Mouse (Mus musculus) bone marrow, adult 2 months (tissue): Measurements from ENCODE around the gene Fhl2. TPM values are rescaled to one million over a fixed set of nuclear protein-coding genes. Genes with fewer than 3 reads are reported as not detected.

Experiments used
- H3K27ac ChIP-seq: fragments of 200-500 bp; 2 replicates; pipeline ENCODE4 v1.5.1; 2012; ENCODE audit warnings: low read depth, mild to moderate bottlenecking, control low read depth, inconsistent platforms, low read length; ENCODE audit not compliant: control insufficient read depth, poor library complexity, insufficient read depth
- H3K4me1 ChIP-seq: fragments of 200-500 bp; 2 replicates; pipeline ENCODE4 v1.6.1; 2011; ENCODE audit warnings: low read length; ENCODE audit not compliant: control insufficient read depth, insufficient read depth
- H3K4me3 ChIP-seq: fragments of 200-500 bp; replicated peaks from 2 replicates; pipeline ENCODE3; 2011; ENCODE audit warnings: mild to moderate bottlenecking, low read depth, low read length, control low read depth; ENCODE audit not compliant: control insufficient read depth
- CTCF ChIP-seq: fragments of 200-500 bp; IDR thresholded peaks from 2 replicates; pipeline ENCODE4 v1.5.1; 2011; ENCODE audit warnings: low read length, control low read depth; ENCODE audit not compliant: control insufficient read depth, insufficient read depth
- POLR2A ChIP-seq: fragments of 200-500 bp; IDR thresholded peaks from 2 replicates; pipeline ENCODE4 v1.6.1; 2011; ENCODE audit warnings: low read depth, mild to moderate bottlenecking, control low read depth, low read length, borderline replicate concordance; ENCODE audit not compliant: control insufficient read depth
- WGBS: fragments of 180-500 bp; shearing (Covaris S2); methylation state at CpG from one replicate; pipeline ENCODE4 v1.1.7; 2018; 5-methylcytosine and 5-hydroxymethylcytosine counted together
- polyA plus RNA-seq: library from polyadenylated mRNA; stranded (reverse); fragments of >200 nt; gene quantifications from 2 replicates; pipeline ENCODE4 v1.2.4, GENCODE M21; 2011; ENCODE audit warnings: low replicate concordance; ENCODE audit not compliant: missing spikeins, insufficient read depth, insufficient read length

Gene Fhl2
- polyA plus RNA-seq, 1 experiment: 9.0 TPM

DNA sequence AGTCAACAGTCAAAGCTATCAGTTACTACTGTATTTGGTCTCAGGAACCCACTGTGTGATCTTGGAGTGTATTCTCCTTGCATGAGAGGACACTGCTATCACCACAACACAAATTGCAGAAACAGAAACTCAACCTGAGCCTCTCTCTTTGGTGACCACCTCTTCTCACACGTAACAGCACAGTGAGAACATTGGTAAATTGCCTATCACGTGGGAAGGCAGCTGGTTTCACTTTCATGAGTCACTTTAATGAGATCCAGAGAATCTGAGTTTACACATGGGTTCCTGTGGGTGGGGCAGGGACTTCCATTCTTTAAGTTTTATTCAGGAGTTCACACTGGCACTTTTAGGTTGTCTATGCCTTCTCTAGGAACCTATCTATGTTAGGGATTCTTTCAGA lies 27.4 kb upstream of the Fhl2 start:
- WGBS: 11% methylated on average over 2 of the region's 2 CpGs
- Histone ChIP-seq H3K4me1 (no peaks in the 10 kb centered on the region; the same call in 1 of the 2 replicates), H3K4me3 (no peak overlapping the region), H3K27ac (no peak overlapping the region)
- TF ChIP-seq POLR2A (no peak), CTCF (no peak)

DNA sequence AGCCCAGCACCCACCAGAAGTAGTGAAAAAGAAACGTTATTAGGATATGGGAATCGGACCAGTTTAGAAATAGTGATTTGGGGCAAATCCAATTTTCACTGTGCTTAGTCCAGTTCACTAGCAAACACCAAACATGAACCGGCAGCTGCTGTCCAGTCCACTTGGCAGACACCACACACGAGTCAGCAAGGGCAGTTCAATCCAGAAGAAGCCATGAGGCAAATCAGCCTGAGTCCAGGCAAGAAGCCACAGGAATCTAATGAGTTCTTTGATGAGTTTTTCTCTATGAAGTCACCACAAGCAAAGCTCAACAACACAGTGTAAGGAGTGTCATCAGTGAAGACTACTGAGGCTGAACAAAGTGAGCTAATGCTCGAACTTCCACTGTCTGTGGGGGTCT lies 26.3 kb upstream of the Fhl2 start:
- TF ChIP-seq CTCF: no peak
- no peak for TF ChIP-seq POLR2A
- H3K4me3 ChIP-seq: no peak overlapping the region
- H3K4me1 ChIP-seq: no peaks in the 10 kb centered on the region; the same call in 1 of the 2 replicates
- WGBS: 78% methylated on average over 5 of the region's 5 CpGs
- no peak overlapping the region for H3K27ac ChIP-seq

DNA sequence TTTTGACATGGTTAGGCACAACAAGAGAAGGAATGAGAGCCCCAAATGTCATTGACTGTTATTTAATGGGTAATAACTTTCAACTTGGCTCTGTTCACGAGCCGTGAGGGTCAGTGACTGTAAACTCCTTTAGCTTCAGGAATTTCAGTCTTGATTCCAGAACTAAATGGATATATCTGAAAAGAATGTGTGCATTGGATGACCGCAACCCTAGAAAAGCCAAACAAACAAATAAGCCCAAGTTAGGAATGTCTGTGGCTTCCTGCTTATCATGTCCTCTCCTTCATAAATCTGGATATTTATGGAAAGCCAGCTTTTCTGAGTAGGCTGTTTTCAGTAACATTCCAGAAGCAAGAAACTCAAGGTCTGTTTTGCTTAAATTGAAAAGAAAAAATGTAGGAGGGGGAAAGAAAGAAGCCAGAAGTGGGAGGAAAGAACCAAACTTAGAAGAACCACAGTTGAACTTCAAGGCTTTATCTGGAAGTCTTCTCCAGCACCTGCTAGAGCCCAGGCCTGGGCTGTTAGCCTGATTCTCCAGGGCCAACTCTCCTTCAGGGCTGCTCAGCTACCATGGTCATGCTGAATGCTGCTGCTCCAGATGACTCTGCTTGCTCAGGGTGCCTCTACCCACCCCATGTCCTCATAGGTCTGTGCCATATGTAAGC lies 21.4 kb upstream of the Fhl2 start:
- no peak for TF ChIP-seq POLR2A
- 81% methylated on average over 3 of the region's 3 CpGs for WGBS
- Histone ChIP-seq H3K4me3 (no peak overlapping the region), H3K27ac (no peak overlapping the region), H3K4me1 (no peaks in the 10 kb centered on the region)

DNA sequence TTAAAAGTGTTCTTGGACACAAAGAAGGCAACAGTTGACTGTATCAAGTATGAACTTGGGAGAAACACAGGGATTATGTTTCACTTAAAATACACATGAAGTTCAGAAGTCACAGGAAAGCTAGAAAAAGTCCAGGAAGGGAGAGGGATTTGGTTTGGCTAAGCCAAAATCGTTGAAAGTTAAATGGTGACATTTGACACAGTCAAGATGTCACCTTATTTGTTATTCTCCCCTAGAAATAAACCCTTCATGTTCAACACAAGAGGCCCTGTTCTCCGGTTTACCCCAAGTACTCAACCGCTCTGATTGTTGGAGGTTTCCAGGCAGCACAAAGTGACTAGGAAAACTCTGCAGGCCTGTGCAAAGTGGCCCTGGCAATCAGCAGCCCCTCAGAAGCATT lies 18.8 kb upstream of the Fhl2 start:
- no peak overlapping the region for H3K4me3 ChIP-seq
- no peaks in the 10 kb centered on the region for H3K4me1 ChIP-seq
- TF ChIP-seq CTCF (no peak), POLR2A (no peak)
- 75% methylated on average over 3 of the region's 3 CpGs for WGBS
- H3K27ac ChIP-seq: no peak overlapping the region

DNA sequence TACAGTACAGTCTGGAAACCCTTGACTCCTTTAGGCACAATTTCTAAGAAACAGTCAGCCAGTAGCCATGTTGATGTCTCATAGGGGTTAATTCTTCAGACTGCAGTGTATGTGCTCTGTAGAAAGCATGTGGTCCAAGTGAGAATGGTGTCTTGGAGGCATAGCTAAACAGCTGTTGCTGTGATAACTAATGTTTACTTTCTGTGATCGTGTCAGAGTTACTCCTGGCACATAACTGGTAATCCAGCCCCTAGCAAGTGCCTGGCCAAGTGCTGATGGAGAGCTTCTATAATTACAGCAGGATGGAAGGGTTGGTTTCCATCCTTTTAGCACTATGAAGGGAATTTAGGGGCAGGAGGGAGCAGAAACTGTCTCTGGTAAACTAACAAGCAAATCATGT lies 14.5 kb upstream of the Fhl2 start:
- WGBS: 60% methylated on average over 1 of the region's 1 CpGs
- TF ChIP-seq CTCF (no peak), POLR2A (no peak)
- no peaks in the 10 kb centered on the region for H3K4me1 ChIP-seq
- H3K27ac ChIP-seq: no peak overlapping the region
- H3K4me3 ChIP-seq: no peak overlapping the region

DNA sequence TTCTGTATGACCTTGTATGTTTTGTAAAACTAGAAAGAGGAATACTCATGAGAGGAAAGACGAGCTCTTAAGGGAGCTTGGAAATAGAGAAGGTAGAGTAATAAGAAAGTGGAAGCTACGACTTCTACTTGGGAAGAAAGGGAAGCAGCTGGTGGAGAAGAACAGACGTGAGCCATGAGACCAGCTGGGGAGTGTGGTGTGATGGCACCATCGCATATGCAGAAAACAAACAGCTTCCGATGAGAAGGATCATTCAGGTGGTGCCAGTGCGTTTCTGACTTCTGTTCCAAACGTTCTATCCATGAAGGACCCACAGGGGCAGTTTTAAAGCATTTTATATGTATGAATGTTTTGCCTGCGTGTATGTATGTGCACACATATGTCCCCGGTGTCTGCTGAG lies 13.5 kb upstream of the Fhl2 start:
- TF ChIP-seq POLR2A (no peak), CTCF (no peak)
- H3K27ac ChIP-seq: no peak overlapping the region
- 65% methylated on average over 9 of the region's 9 CpGs for WGBS
- H3K4me1 ChIP-seq: no peaks in the 10 kb centered on the region
- no peak overlapping the region for H3K4me3 ChIP-seq

DNA sequence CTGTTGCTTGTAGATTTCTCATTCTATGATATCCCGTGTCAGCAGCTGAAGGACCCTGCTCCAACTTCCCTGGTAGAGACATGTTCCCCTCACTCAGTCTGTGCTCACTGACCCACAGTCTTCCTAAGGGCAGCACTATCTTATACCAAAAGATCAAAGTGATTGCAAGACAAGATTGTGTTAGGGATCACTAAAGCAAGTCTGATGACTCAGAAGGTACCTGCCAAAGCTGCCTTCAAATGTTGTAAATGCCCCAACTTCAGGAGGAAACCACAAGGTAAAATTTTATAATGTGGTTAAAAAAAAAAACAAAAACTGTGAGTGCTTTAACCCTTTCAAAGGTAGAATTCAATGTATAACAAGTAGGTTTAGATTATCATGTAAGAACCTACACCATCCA lies 10.4 kb upstream of the Fhl2 start:
- 51% methylated on average over 1 of the region's 1 CpGs for WGBS
- Histone ChIP-seq H3K27ac (no peak overlapping the region), H3K4me3 (no peak overlapping the region), H3K4me1 (no peaks in the 10 kb centered on the region)
- TF ChIP-seq CTCF (no peak), POLR2A (no peak)

DNA sequence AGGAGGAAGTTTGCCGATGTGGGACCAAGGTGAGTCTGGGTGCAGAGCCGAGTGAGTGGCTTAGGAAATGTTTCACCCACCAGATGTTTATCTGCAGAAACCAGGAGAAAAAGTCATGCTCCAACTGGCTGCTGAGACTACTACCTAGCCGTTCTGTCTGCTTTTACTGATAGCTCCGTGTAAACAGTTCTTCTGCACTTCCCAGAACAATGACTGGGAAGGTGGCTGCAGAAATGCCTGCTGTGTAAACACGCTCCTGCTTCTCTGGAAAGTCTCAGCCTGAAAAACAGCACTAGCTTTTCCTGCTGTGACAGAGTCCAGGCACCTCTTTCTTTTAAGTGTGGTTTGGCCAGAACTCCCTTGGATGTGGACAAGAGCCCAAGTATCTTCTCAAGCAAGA lies 6.5 kb upstream of the Fhl2 start:
- H3K4me3 ChIP-seq: no peak overlapping the region
- WGBS: 23% methylated on average over 5 of the region's 5 CpGs
- TF ChIP-seq POLR2A (no peak), CTCF (no peak)
- H3K27ac ChIP-seq: no peak overlapping the region
- no peaks in the 10 kb centered on the region for H3K4me1 ChIP-seq

DNA sequence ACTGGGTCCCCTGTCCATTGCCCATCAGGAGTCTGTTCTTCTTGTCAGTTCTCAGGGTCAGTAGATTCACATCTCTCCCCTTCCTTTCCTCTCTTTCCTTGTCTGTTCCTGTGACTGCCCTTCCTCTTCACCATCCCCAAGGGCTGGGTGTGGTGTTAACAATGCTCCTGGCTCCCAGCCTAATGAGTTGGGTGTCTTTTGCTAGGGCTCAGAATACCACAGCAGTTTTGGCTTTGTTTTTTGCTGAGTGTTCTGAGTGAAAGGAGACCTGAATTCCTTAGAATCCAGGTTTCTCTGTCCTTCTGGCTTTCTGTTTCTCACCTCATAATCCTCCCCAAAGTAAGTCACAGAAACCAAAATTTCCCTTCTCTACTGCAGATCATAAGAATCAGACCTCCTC lies 5.4 kb upstream of the Fhl2 start:
- no peak overlapping the region for H3K4me3 ChIP-seq
- TF ChIP-seq CTCF (no peak), POLR2A (no peak)

More for the DNA sequence above, 5.4 kb upstream of the Fhl2 start:
- no peak overlapping the region for H3K27ac ChIP-seq
- no peaks in the 10 kb centered on the region for H3K4me1 ChIP-seq
